Mouse (Mus musculus): Measurements from ENCODE around the gene Auh.

DNA sequence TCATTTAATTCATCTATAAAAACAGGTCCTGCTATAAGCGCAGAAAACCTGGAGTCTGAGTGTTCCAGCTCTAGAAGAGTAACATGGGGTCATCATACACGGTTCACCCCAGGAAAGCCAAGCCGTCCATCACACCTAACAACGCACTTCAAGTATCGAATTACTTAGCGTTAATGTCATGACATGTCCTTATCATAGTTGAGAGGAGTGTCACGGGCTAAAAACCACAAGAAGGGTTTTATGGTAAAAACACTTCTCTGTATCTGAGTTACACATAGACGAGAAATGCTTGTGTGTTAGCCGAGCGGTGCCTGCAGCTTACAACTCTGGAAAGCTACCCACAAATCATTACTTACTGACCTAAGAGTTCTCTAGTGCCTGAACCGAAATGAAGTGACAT lies 55.6 kb downstream of the Auh start:
- TF ChIP-seq POLR2A (IDR thresholded peaks at IDR 0.05; ENCODE audit: low read depth, low read length) (no peak), ETS1 (conservative IDR thresholded peaks at IDR 0.05; ENCODE audit: low read depth, low read length) (no peak), MAX (IDR thresholded peaks at IDR 0.05; ENCODE audit: low read length) (no peak), TCF12 (IDR thresholded peaks at IDR 0.05; ENCODE audit: low read depth, low read length) (no peak), TBP (conservative IDR thresholded peaks at IDR 0.05; ENCODE audit: low read depth, low read length) (no peak), CTCF (conservative IDR thresholded peaks at IDR 0.05 in 1 of 2, IDR thresholded peaks at IDR 0.05 in 1 of 2; ENCODE audit: low read depth in 2 of 2, low read length in 2 of 2) (no peak)
